Mouse (Mus musculus): ENCODE measurements around the gene Zfp446.

DNA sequence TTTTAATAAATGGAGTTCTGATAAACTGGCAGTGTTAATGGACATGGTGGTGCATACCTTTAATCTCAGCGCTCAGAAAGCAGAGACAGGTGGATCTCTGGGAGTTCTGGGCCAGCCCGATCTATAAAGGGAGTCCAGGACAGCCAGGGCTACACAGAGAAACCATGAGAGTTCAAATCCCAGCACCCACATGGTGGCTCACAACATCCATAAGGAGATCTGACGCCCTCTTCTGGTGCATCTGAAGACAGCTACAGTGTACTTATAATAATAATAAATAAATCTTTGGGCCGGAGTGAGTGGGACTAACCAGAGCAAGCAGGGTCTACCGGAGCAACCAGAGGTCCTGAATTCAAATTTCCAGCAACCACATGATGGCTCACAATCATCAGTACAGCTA, 25.7 kb downstream of the Zfp446 start:
- peak; percentile 32 for TF ChIP-seq CTCF (IDR thresholded peaks at IDR 0.05; ENCODE audit: low read depth)
- TF ChIP-seq EP300 (optimal IDR thresholded peaks at IDR 0.05) = no peak
